Mouse (Mus musculus) liver, adult 2 months (tissue): ENCODE measurements at regions not wholly inside any gene's neighbourhood (a gene's known extent, or its start where the extent isn't known, plus 50 kb on each side); places are given as distances from the start of the nearest gene placed in this dataset.

ENCODE experiments used
- CTCF ChIP-seq: fragments of 200-500 bp; IDR thresholded peaks from 2 replicates; pipeline ENCODE4 v1.5.1; 2011; ENCODE audit warnings: low read depth, low read length, control low read depth
- POLR2A ChIP-seq: fragments of 200-500 bp; IDR thresholded peaks from 2 replicates; pipeline ENCODE4 v1.6.1; 2011; ENCODE audit warnings: low read length, control low read depth; ENCODE audit not compliant: insufficient read depth; ENCODE audit errors: extremely low read depth

GRCm38 (mm10) chr5:4248422-4248821 lies 56.3 kb downstream of the Mterf1b start:
- TF ChIP-seq POLR2A (no peak), CTCF (no peak)
